Mouse (Mus musculus) liver, embryonic 14.5 days (tissue): ENCODE results near the gene Vps16.

Experiments used
- CTCF ChIP-seq: IDR thresholded peaks from 2 replicates; pipeline ENCODE4 v1.5.1; 2016; ENCODE audit warnings: antibody characterized with exemption, low read depth, control low read depth
- EP300 ChIP-seq: IDR thresholded peaks from 2 replicates; pipeline ENCODE4 v1.6.1; 2016; ENCODE audit warnings: antibody characterized with exemption, low read depth

DNA sequence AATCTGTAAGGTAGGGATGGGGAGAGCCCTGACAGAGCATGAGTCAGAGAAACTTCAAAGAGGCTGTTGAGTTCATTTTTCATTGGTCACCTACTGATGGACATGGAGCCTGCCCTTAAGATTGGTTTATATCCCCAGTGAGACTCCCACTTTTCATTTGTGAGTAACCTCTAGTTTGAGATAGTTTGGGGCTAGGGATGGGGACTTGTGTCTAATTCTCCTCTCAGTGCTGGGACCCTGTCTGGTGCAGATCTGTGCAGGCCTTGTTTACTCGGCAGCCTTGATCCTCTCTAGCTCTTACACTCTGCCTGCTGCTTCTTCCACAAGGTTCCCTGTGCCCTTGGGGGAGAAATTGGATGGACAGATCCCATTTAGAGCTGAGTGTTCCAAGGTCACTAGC is 60.1 kb downstream of the Vps16 start:
- TF ChIP-seq EP300 (no peak), CTCF (no peak)
